Mouse (Mus musculus): ENCODE data around the gene Gm45062. TPM values are rescaled to one million over a fixed set of nuclear protein-coding genes. Genes with fewer than 3 reads are reported as not detected.
A peak's percentile ranks its signal among the peaks of the same experiment; 100 is the strongest.

Gm45062 gene
- polyA plus RNA-seq, 1 experiment from 2014 or later = 20.3 TPM

DNA sequence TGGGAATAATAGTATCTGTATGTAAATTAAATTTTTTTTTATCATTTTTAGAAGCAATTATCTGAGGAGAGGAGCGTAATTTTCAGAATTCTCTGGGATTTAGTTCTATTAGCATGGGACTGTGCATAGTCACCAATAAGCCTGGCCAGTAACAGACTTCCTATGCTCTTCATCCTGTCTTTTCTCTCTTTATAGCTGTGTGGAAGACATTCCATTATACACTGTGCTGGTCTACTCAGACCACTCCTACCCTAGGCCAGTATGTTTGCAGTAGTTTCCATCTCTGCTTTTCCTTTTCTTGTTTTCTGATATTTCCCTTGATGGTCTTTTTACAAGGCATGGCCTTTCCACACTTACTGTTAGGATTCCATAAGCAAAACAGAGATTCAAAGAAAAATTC lies 74.1 kb downstream of the Gm45062 start:
- Histone ChIP-seq H3K9me3 (no peaks in the 10 kb centered on the region), H3K4me2 (replicated peaks) (no peak overlapping the region), H3K4me1 (no peaks in the 10 kb centered on the region), H3K9ac (no peak overlapping the region), H3K4me3 (no peak overlapping the region), H3K27me3 (replicated peaks) (no peaks in the 10 kb centered on the region), H3K27ac (no peak overlapping the region), H3K36me3 (no peaks in the 10 kb centered on the region)
- no peak for ATAC-seq (ENCODE audit: low FRiP score, low read depth)
- 96% methylated on average over 1 of the region's 1 CpGs for WGBS

DNA sequence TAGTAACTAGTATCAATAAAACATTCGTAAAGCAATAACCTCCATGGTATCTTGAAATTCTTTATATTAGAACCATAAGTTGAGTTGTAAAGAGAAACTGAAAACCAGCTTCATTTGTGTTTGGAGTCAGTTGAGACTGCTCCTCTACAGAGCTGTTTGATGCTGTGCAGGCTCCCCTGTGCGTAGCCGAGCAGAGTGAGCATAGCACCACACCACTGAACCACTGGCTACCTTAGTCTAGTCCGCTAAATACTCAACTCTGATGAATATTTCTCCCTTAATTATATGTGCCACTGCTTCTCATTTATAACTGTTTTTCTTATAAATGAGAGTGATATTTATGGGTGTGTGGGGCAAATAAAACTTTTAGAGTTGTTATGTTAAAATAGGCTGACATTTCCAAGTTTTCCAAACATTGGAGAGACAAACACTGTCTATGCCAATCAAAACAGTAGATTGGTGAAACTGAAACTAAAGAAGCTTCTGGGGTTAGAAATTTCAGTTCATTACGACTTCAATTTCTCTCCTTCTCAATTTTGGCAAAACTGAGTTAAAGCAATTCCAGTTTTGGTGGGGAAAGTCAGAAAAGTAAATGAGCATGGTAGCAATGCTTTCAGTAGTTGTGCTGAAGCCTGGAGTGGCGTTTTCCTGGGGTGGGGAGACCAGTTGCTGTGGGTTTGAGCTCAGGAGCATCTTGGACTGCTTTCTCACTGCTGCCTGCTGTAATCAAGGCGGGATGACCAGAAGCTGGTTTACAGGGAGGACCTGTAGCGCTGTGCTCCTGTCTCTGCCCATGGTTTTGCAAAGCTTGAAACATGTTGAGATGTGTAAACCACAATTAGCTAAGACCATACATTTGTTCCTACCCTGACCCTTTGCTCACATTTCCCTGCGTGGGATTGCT lies 77.5 kb downstream of the Gm45062 start:
- ATAC-seq (ENCODE audit: low FRiP score, low read depth) = no peak

DNA sequence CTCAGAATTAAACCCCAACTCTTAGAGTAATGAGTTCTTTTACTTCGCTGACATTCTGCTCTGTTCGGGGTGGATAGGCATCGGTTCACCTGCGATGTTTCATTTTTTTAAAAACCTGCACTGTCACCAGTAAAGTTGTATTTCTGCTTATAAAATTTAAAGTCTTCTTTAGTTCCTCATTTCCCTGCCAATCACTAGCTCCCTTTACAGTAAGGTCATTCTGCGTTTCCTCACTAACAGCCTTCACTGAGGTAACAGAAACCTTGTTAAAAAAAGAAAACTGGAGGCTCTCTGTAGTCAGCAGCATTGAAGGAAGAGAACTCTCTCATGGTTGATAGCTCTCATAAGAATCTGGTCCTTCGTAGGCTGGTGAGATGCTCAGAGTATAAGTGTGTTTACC lies 80.2 kb downstream of the Gm45062 start:
- Histone ChIP-seq H3K27ac (no peak overlapping the region), H3K9me3 (no peaks in the 10 kb centered on the region), H3K9ac (no peak overlapping the region), H3K4me2 (replicated peaks) (no peak overlapping the region), H3K4me3 (no peak overlapping the region), H3K36me3 (no peaks in the 10 kb centered on the region), H3K4me1 (no peaks in the 10 kb centered on the region), H3K27me3 (replicated peaks) (no peaks in the 10 kb centered on the region)
- WGBS = 88% methylated on average over 6 of the region's 6 CpGs
- ATAC-seq (ENCODE audit: low FRiP score, low read depth) = no peak

More for the DNA sequence above, 77.5 kb downstream of the Gm45062 start:
- H3K9me3 ChIP-seq = no peaks in the 10 kb centered on the region
- no peaks in the 10 kb centered on the region for H3K36me3 ChIP-seq
- no peak overlapping the region for H3K9ac ChIP-seq
- H3K27ac ChIP-seq = no peak overlapping the region
- H3K4me2 ChIP-seq (replicated peaks) = no peak overlapping the region
- no peak overlapping the region for H3K4me3 ChIP-seq
- no peaks in the 10 kb centered on the region for H3K27me3 ChIP-seq (replicated peaks)
- 89% methylated on average over 9 of the region's 9 CpGs for whole genome bisulfite sequencing
- H3K4me1 ChIP-seq = no peaks in the 10 kb centered on the region

DNA sequence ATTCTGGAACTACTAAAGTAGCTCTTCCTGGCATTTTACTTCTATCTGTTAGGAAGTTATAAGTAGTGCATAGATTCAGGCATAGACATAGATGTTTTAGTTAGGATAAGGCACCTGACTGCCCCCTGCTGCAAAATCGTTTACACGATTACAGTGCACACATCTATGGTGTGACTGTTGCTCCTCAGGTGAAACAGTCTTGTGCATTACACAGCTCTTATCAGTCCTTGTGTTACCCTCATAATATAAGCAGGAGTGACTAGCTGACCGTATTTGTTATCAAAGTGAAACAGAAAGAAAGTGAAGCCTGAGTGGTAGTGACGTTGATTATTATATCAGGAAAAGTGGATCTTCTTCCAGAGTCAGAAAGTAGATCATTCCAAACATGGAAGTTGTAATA lies 84.0 kb downstream of the Gm45062 start:
- Histone ChIP-seq H3K4me3 (no peak overlapping the region), H3K9me3 (no peaks in the 10 kb centered on the region), H3K4me1 (no peaks in the 10 kb centered on the region), H3K36me3 (no peaks in the 10 kb centered on the region), H3K9ac (no peak overlapping the region), H3K27me3 (replicated peaks) (no peaks in the 10 kb centered on the region), H3K4me2 (replicated peaks) (no peak overlapping the region), H3K27ac (no peak overlapping the region)
- 93% methylated on average over 4 of the region's 4 CpGs for WGBS
- ATAC-seq (ENCODE audit: low FRiP score, low read depth) = no peak

DNA sequence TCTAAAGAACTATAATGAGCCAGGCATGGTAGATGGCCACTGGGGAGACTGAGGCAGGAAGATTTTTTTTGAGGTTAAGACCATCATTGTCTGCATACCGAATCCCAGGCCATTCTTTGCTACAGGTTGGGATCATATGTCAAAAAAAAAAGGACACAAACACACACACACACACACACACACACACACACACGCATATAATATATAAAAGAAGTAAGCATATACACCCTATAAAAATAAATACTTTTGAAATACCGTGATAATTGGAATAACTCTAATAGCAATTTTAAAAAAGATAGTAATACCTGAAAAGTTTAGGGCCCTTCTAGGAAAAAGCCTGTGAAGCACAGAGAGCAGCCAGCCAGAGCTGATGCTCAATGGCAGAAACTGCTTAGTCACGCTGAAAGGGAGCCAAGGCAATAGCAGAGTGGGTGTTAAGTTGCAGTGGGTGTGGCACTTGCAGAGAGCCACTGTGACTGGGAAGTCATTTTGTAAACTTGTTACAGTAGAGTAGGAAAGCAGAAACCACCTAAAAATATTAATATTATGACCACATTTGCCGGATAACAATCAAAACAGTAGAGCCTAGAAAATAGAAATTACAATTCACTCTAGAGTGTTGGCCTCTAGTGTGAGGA lies 86.1 kb downstream of the Gm45062 start:
- Histone ChIP-seq H3K9ac (no peak overlapping the region), H3K36me3 (no peaks in the 10 kb centered on the region), H3K9me3 (no peaks in the 10 kb centered on the region), H3K4me2 (replicated peaks) (no peak overlapping the region), H3K27me3 (replicated peaks) (no peaks in the 10 kb centered on the region), H3K4me3 (no peak overlapping the region), H3K27ac (no peak overlapping the region), H3K4me1 (no peaks in the 10 kb centered on the region)
- WGBS = 79% methylated on average over 5 of the region's 5 CpGs
- no peak for ATAC-seq (ENCODE audit: low FRiP score, low read depth)

DNA sequence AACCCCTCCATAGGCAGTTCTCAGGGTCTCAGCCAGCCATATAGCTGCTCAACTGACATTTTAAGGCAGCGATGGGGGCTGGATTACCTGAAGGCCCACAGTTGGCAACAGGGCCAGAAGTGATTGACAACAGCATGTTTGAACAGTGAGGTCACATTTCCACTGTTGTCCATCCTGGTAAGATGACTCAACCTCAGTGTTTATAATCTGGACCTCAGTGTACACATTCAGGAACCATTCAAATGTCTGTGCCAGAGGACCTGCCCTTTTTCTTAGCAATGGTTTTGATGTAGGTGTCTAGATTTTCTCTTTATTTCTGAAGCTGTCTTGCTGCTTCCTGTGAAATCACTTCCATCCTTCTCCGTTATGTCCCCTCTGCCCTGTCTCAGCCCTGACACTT lies 87.9 kb downstream of the Gm45062 start:
- 95% methylated on average over 2 of the region's 2 CpGs for WGBS
- Histone ChIP-seq H3K9ac (no peak overlapping the region), H3K4me1 (peaks cover 6% of the 10 kb centered on the region; the same call in 1 of the 2 replicates), H3K4me2 (replicated peaks) (no peak overlapping the region), H3K36me3 (no peaks in the 10 kb centered on the region), H3K4me3 (no peak overlapping the region), H3K9me3 (no peaks in the 10 kb centered on the region), H3K27ac (no peak overlapping the region), H3K27me3 (replicated peaks) (no peaks in the 10 kb centered on the region)
- no peak for ATAC-seq (ENCODE audit: low FRiP score, low read depth)

DNA sequence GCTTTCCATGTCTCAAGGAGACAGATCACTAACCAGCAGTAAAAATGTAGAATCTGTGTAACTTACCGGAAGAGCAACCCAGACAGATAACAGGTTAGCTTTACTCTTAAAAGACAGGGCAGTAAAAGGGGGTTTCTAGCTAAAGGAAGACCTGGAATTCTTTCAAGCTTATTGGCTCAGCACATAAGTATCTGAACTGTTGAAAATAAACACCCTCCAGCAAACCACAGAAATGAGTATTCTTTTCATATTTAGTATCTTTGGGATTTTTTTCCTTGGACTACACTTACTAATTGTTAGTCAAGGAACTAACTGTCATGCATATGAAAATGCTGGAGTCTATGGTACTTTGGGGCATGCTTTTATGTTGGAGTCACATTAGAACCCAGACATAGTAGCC lies 89.1 kb downstream of the Gm45062 start:
- H3K9me3 ChIP-seq = no peaks in the 10 kb centered on the region
- peaks cover 17% of the 10 kb centered on the region; the same call in 1 of the 2 replicates for H3K4me1 ChIP-seq
- 95% methylated on average over 1 of the region's 1 CpGs for WGBS
- H3K27me3 ChIP-seq (replicated peaks) = no peaks in the 10 kb centered on the region
- H3K36me3 ChIP-seq = no peaks in the 10 kb centered on the region
- H3K4me3 ChIP-seq = no peak overlapping the region
- H3K9ac ChIP-seq = no peak overlapping the region
- ATAC-seq (ENCODE audit: low FRiP score, low read depth) = no peak
- no peak overlapping the region for H3K27ac ChIP-seq
- no peak overlapping the region for H3K4me2 ChIP-seq (replicated peaks)

DNA sequence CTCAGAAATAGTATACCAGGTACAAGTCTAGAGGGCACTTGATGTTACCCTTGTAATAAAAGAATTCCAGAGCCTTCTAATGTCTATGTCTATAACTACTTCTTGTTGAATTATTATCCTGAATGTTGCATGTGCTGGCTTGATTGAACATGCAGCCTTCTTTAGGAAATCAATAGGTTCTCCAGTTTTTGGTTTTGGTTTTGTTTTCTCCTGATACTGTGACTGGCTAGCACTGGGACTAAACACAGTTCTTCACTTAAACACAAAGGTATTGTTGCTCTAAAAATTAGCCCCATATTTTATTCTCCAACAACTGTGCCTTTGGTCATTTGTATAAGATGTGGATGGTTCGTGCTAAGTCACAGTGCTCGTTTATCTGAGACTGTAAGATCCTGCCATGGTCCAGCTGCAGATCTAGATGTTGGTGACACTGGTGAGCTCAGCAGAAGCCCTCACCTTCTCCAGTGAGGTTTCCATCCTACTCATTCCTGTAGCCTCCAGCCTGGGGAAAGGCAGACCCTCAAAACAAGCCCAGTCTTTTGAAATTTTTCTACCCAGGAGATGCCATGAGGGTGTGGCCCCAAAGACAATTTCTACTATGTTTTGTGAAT lies 89.9 kb downstream of the Gm45062 start:
- Histone ChIP-seq H3K9me3 (no peaks in the 10 kb centered on the region), H3K4me2 (replicated peaks) (no peak overlapping the region), H3K36me3 (no peaks in the 10 kb centered on the region), H3K27me3 (replicated peaks) (no peaks in the 10 kb centered on the region), H3K4me3 (no peak overlapping the region), H3K27ac (no peak overlapping the region), H3K4me1 (peaks cover 25% of the 10 kb centered on the region), H3K9ac (no peak overlapping the region)
- 88% methylated on average over 2 of the region's 2 CpGs for WGBS
- no peak for ATAC-seq (ENCODE audit: low FRiP score, low read depth)

DNA sequence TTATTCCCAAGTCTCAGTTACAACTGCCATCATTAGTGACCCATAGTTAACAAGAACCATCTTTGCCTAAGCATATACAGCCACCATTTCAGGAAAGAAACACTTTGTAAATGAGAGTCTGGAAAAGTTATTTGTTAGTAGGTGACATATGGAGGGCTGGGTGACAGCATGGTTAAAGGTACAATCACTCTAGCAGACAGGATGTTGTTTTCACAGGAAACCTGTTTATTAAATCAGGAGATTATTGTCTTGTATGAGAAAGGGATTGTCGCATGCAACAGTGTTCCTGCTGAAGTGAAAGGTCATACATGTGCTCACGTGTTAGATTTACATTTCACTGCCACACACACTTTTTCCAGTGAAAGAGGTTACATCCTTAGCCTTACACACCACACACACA lies 92.3 kb downstream of the Gm45062 start:
- Histone ChIP-seq H3K4me1 (peaks cover 33% of the 10 kb centered on the region), H3K9me3 (no peaks in the 10 kb centered on the region), H3K9ac (no peak overlapping the region), H3K4me3 (no peak overlapping the region), H3K36me3 (no peaks in the 10 kb centered on the region), H3K27ac (0 out of 2 replicates have a peak overlapping the region, but pooled peaks have one; percentile 7), H3K27me3 (replicated peaks) (no peaks in the 10 kb centered on the region), H3K4me2 (replicated peaks) (no peak overlapping the region)
- 63% methylated on average over 2 of the region's 2 CpGs for WGBS
- ATAC-seq (ENCODE audit: low FRiP score, low read depth) = no peak

DNA sequence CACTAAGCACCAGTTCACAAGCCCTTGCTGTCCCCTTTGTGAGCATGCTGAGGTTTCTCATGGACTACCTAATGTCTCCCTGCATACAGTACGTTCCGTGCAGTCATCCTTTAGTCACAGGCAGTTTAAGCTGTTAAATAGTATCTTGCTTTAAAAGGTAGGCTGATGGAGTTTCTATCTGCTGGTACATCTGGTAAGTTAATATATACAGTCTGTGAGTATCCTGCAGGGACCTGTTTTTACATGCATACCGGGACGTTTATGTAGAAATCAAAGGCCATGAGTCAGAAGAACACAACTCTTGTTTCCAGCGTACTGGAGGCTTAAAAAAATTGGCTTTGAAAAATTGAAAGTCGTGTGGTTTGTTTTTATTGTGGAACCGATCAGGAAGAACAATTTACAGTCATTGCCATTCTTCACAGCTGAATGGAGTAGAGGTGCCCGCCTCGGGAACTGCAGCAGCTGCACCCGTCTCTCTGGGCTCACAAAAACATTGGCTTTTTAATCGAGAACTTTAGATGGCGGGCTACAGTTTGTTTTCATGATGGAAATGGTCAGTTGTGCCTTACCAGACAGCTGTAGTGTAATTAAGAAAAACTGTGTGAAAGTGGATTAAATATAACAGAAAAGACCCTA lies 93.4 kb downstream of the Gm45062 start:
- Histone ChIP-seq H3K4me3 (no peak overlapping the region), H3K4me1 (peaks cover 33% of the 10 kb centered on the region), H3K36me3 (no peaks in the 10 kb centered on the region), H3K9ac (no peak overlapping the region), H3K9me3 (no peaks in the 10 kb centered on the region), H3K27me3 (replicated peaks) (no peaks in the 10 kb centered on the region), H3K4me2 (replicated peaks) (peak overlapping the region; percentile 42), H3K27ac (0 out of 2 replicates have a peak overlapping the region, but pooled peaks have one; percentile 10)
- 13% methylated on average over 12 of the region's 12 CpGs for WGBS
- peak; percentile 89 for ATAC-seq (ENCODE audit: low FRiP score, low read depth)

DNA sequence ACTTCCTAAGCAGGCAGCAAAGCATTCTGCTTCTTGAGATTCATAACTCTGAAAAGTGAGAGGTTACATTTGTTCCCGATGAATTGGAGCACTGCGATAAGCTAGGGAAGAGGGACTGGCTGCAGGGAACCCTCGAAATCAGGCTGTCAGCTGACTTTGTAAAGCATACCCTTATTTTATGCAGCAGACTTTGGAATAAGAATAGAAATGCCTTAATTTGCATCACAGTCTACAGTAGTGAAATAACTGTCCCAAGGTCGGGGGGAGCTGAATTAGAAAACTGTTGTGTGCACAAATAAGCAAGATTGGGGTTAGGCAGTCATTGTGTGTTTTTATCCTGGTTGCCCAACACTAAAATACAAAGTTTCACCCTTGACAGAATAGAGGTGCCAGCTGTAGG lies 94.2 kb downstream of the Gm45062 start:
- Histone ChIP-seq H3K27ac (peak overlapping the region; percentile 32; the same call in 1 of the 2 replicates), H3K36me3 (no peaks in the 10 kb centered on the region), H3K9ac (no peak overlapping the region), H3K9me3 (no peaks in the 10 kb centered on the region), H3K4me2 (replicated peaks) (peak overlapping the region; percentile 42; the same call in 1 of the 2 replicates), H3K4me1 (peaks cover 33% of the 10 kb centered on the region), H3K4me3 (no peak overlapping the region), H3K27me3 (replicated peaks) (no peaks in the 10 kb centered on the region)
- WGBS = 34% methylated on average over 4 of the region's 4 CpGs
- ATAC-seq (ENCODE audit: low FRiP score, low read depth) = peak; percentile 21; the same call in 1 of the 2 replicates

DNA sequence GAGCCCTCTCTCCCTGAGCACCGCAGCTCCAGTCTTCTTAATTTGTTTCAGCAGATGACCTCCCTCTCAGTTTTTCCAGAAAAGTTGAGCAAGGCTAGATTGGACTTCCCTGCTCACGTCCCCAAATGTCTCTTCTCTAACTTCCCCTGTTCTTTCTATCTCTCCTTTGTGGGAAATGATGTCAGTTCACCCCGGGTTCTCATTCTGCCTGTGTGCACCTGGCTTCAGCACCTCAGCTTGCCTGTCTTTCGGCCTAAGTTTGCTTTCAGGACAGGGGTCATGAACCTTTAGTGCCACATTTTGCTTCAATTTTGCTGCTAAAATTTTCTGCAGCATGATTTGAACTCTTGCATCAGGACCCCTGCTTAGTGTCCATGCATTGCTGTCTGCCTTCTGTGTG lies 95.6 kb downstream of the Gm45062 start:
- 86% methylated on average over 4 of the region's 4 CpGs for WGBS
- no peak for ATAC-seq (ENCODE audit: low FRiP score, low read depth)
- Histone ChIP-seq H3K36me3 (no peaks in the 10 kb centered on the region), H3K27ac (no peak overlapping the region), H3K4me1 (peaks cover 33% of the 10 kb centered on the region), H3K9me3 (no peaks in the 10 kb centered on the region), H3K27me3 (replicated peaks) (no peaks in the 10 kb centered on the region), H3K9ac (no peak overlapping the region), H3K4me2 (replicated peaks) (no peak overlapping the region), H3K4me3 (no peak overlapping the region)

Data from neural tube, embryonic 12.5 days (tissue).